Mouse (Mus musculus) megakaryocyte, embryonic 14.5 days (primary cell): ENCODE measurements at regions not wholly inside any gene's neighbourhood (a gene's known extent, or its start where the extent isn't known, plus 50 kb on each side); places are given as distances from the start of the nearest gene placed in this dataset.

ENCODE experiments used
- FLI1 ChIP-seq: IDR thresholded peaks from 2 replicates; pipeline ENCODE4 v1.6.1; 2012; ENCODE audit warnings: low read length, inconsistent platforms, mixed read lengths
- GATA1 ChIP-seq: IDR thresholded peaks from 3 replicates; pipeline ENCODE4 v1.6.1; 2012; ENCODE audit warnings: mixed read lengths, low read length, inconsistent platforms, borderline replicate concordance

DNA sequence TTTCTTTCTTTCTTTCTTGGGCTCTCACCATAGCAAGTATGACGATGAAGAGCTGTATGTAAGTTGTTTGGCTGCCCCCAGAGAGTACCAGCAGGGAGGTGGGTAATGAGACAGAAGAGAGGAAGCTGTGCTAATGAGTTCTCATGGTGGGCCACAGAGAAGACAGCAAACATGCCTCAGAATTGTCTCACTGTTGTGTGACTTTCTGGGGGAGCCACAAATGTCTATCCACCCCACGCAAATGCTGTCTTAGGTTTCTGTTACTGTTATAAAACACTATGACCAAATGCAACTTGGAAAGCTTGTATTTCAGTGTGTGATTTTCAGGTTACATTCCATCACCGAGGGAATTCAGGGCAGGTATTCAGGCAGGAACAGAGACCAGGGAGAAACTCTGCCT is 131.0 kb downstream of the Rsl24d1 start:
- TF ChIP-seq GATA1 (no peak), FLI1 (no peak)
